Mouse (Mus musculus): ENCODE measurements around the gene Dlg2.

DNA sequence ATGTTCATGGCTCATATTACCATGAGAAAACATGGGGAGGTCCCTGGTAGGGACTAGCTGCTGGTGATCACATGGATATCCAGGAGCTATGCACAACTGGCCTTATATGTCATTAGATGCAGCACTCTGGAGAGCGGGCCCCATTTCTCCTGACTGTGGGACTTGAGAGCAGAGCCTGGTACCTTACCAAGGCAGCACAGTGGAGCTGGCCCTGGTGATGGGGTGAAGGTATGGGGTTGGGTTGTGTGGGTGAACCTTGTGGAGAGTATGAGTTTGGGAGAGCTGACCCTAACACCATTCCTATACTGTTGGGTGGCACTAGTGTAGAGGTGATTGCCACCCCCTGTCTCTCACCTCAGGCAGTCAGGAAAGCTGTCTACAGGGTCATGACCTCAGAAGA lies 311.5 kb downstream of the Dlg2 start:
- TF ChIP-seq EP300 (IDR thresholded peaks at IDR 0.05; ENCODE audit: insufficient read depth, low read depth, low read length): no peak
- TF ChIP-seq POLR2A (IDR thresholded peaks at IDR 0.05; ENCODE audit: insufficient read depth, low read depth, low read length): no peak
- no peak for TF ChIP-seq CTCF (IDR thresholded peaks at IDR 0.05)
